Mouse (Mus musculus) heart, embryonic 13.5 days (tissue): ENCODE data around the gene Pax4. TPM values are rescaled to one million over a fixed set of nuclear protein-coding genes. Genes with fewer than 3 reads are reported as not detected.

Source experiments
- ATAC-seq: fragments of 200-750 bp; cut with Nextera tagmentation; 2 replicates; pipeline ENCODE4 v1.8.0; 2017; ENCODE audit warnings: moderate TSS enrichment; ENCODE audit not compliant: insufficient number of reproducible peaks, low FRiP score, low TSS enrichment; ENCODE audit errors: extremely low read depth
- H3K27ac ChIP-seq: fragments of 300-500 bp; sonication (generic); replicated peaks from 2 replicates; pipeline ENCODE4 v1.5.1; 2015; ENCODE audit warnings: moderate library complexity, mild to moderate bottlenecking, inconsistent platforms
- H3K27me3 ChIP-seq: fragments of 300-500 bp; sonication (generic); replicated peaks from 2 replicates; pipeline ENCODE4 v1.6.1; 2015; ENCODE audit warnings: mild to moderate bottlenecking, inconsistent platforms
- H3K36me3 ChIP-seq: fragments of 300-500 bp; sonication (generic); 2 replicates; pipeline ENCODE4 v1.6.1; 2015; ENCODE audit warnings: mild to moderate bottlenecking, inconsistent platforms
- H3K4me1 ChIP-seq: fragments of 300-500 bp; sonication (generic); 2 replicates; pipeline ENCODE4 v1.6.1; 2015; ENCODE audit warnings: inconsistent platforms
- H3K4me2 ChIP-seq: fragments of 300-500 bp; sonication (generic); 2 replicates; pipeline ENCODE4 v1.6.1; 2015; ENCODE audit warnings: inconsistent platforms, mild to moderate bottlenecking, moderate library complexity
- H3K4me3 ChIP-seq: fragments of 300-500 bp; sonication (generic); 2 replicates; pipeline ENCODE4 v1.5.1; 2015; ENCODE audit warnings: moderate library complexity, mild to moderate bottlenecking, inconsistent platforms
- H3K9ac ChIP-seq: fragments of 300-500 bp; sonication (generic); 2 replicates; pipeline ENCODE4 v1.6.1; 2015; ENCODE audit warnings: inconsistent platforms, mild to moderate bottlenecking, moderate library complexity
- H3K9me3 ChIP-seq: fragments of 300-500 bp; sonication (generic); 2 replicates; pipeline ENCODE4 v1.6.1; 2016; ENCODE audit warnings: inconsistent platforms
- WGBS: fragments of 180-500 bp; shearing (Covaris S2); methylation state at CpG from one replicate; pipeline ENCODE4 v1.1.7; 2015; ENCODE audit warnings: mixed read lengths; 5-methylcytosine and 5-hydroxymethylcytosine counted together
- polyA plus RNA-seq: library from polyadenylated mRNA; unstranded; fragments of >200 nt; fragmentation: Nextera tagmentation; extraction: Ambion mirVana; gene quantifications from 2 replicates; pipeline ENCODE4 v1.2.1, GENCODE M21; 2015

The Pax4 gene
- polyA plus RNA-seq, 1 experiment from 2014 or later, result not detected

- no peak for ATAC-seq
- peak overlapping the region; percentile 54 for H3K4me3 ChIP-seq
- H3K9me3 ChIP-seq, result peaks cover 6% of the 10 kb centered on the region
- peak overlapping the region; percentile 73 for H3K9ac ChIP-seq
- no peaks in the 10 kb centered on the region for H3K36me3 ChIP-seq
- WGBS, result 4% methylated on average over 19 of the region's 19 CpGs
- peaks cover 64% of the 10 kb centered on the region for H3K27me3 ChIP-seq
- no peak overlapping the region for H3K27ac ChIP-seq
- peak overlapping the region; percentile 88 for H3K4me2 ChIP-seq
- peaks cover 9% of the 10 kb centered on the region; the same call in 1 of the 2 replicates for H3K4me1 ChIP-seq
These were observed 52.2 kb downstream of the Pax4 start for GRCm38 (mm10) chr6:28396853-28397457.

GRCm38 (mm10) chr6:28396051-28396852 is 52.9 kb downstream of the Pax4 start:
- H3K4me3 ChIP-seq, result peak overlapping the region; percentile 54
- peak overlapping the region; percentile 88 for H3K4me2 ChIP-seq
- H3K9ac ChIP-seq, result no peak overlapping the region
- no peak for ATAC-seq
- peaks cover 62% of the 10 kb centered on the region for H3K27me3 ChIP-seq
- peaks cover 6% of the 10 kb centered on the region for H3K9me3 ChIP-seq
- WGBS, result 35% methylated on average over 15 of the region's 15 CpGs
- H3K4me1 ChIP-seq, result peaks cover 9% of the 10 kb centered on the region; the same call in 1 of the 2 replicates
- H3K27ac ChIP-seq, result no peak overlapping the region
- H3K36me3 ChIP-seq, result no peaks in the 10 kb centered on the region

Other genes with a start within 250 kb of the Pax4 start
- gene Zfp800, start 51.3 kb downstream of the Pax4 start, polyA plus RNA-seq, result 10.3 and 12.6 TPM in 2 replicates
- gene Arf5, start 25.8 kb downstream of the Pax4 start, polyA plus RNA-seq, result 231 and 250 TPM in 2 replicates
- not detected in 2 replicates for gene Fscn3, start 21.6 kb downstream of the Pax4 start, polyA plus RNA-seq
- gene Gcc1, start 21.0 kb downstream of the Pax4 start, polyA plus RNA-seq, result 5.4 TPM in 2 replicates
- 78.5 and 79.6 TPM in 2 replicates for gene Snd1, start 25.8 kb upstream of the Pax4 start, polyA plus RNA-seq